Mouse (Mus musculus): ENCODE results near the gene Gm5142. TPM values are rescaled to one million over a fixed set of nuclear protein-coding genes. Genes with fewer than 3 reads are reported as not detected.

Gene Gm5142
- total RNA-seq, 2 experiments from 2014 or later, result not detected

Other genes starting within 250 kb of the Gm5142 start
- not detected in 2 replicates for gene 1700129C05Rik, start 35.9 kb downstream of the Gm5142 start, total RNA-seq (2014; fragmentation: Nextera tagmentation)
- gene 1700129C05Rik, start 35.9 kb downstream of the Gm5142 start, total RNA-seq (2017), result not detected in 2 replicates
- 26.3 and 29.8 TPM in 2 replicates for gene Rcbtb1, start 22.5 kb upstream of the Gm5142 start, total RNA-seq (2014; fragmentation: Nextera tagmentation)
- 7.7 and 12.2 TPM in 2 replicates for gene Rcbtb1, start 22.5 kb upstream of the Gm5142 start, total RNA-seq (2017)
- gene Gm6904, start 81.5 kb upstream of the Gm5142 start, total RNA-seq (2014; fragmentation: Nextera tagmentation), result not detected in 2 replicates
- gene Gm6904, start 81.5 kb upstream of the Gm5142 start, total RNA-seq (2017), result not detected in 2 replicates
- gene Phf11a, start 118.8 kb upstream of the Gm5142 start, total RNA-seq (2014; fragmentation: Nextera tagmentation), result not detected in 2 replicates
- gene Phf11a, start 118.8 kb upstream of the Gm5142 start, total RNA-seq (2017), result not detected in 2 replicates
- gene Phf11b, start 162.6 kb upstream of the Gm5142 start, total RNA-seq (2014; fragmentation: Nextera tagmentation), result 1.2 TPM in 1 of 2 replicates, not detected in the other
- gene Phf11b, start 162.6 kb upstream of the Gm5142 start, total RNA-seq (2017), result 1.8 and 4.2 TPM in 2 replicates
- not detected in 2 replicates for gene Phf11d, start 186.7 kb upstream of the Gm5142 start, total RNA-seq (2014; fragmentation: Nextera tagmentation)
- 0.93 and 1.4 TPM in 2 replicates for gene Phf11d, start 186.7 kb upstream of the Gm5142 start, total RNA-seq (2017)
- gene Phf11c, start 216.6 kb upstream of the Gm5142 start, total RNA-seq (2014; fragmentation: Nextera tagmentation), result 2.4 and 2.6 TPM in 2 replicates
- 1.1 and 1.6 TPM in 2 replicates for gene Phf11c, start 216.6 kb upstream of the Gm5142 start, total RNA-seq (2017)